Mouse (Mus musculus) olfactory bulb, adult 2 months (tissue): ENCODE measurements around the gene Adamts1.

ENCODE experiments used
- CTCF ChIP-seq: fragments of 200-500 bp; IDR thresholded peaks from 2 replicates; pipeline ENCODE4 v1.5.1; 2012; ENCODE audit warnings: low read depth, mild to moderate bottlenecking, low read length, moderate library complexity; ENCODE audit not compliant: insufficient read depth
- POLR2A ChIP-seq: fragments of 200-500 bp; IDR thresholded peaks from 2 replicates; pipeline ENCODE4 v1.6.1; 2012; ENCODE audit warnings: mild to moderate bottlenecking, low read depth, low read length, moderate library complexity; ENCODE audit not compliant: insufficient read depth

- TF ChIP-seq CTCF = no peak
- no peak for TF ChIP-seq POLR2A
Measured at GRCm38 (mm10) chr16:85760961-85761580, 41.8 kb downstream of the Adamts1 start.
